Mouse (Mus musculus) thymus, adult 2 months (tissue): Measurements from ENCODE around the gene Itgb2l.

Experiments
- CTCF ChIP-seq: fragments of 200-500 bp; IDR thresholded peaks from 2 replicates; pipeline ENCODE4 v1.5.1; 2012; ENCODE audit warnings: mild to moderate bottlenecking, control low read depth, low read length, moderate library complexity, borderline replicate concordance; ENCODE audit not compliant: control insufficient read depth, poor library complexity, insufficient read depth; ENCODE audit errors: extremely low read depth
- POLR2A ChIP-seq: fragments of 200-500 bp; IDR thresholded peaks from 2 replicates; pipeline ENCODE4 v1.6.1; 2012; ENCODE audit warnings: mild to moderate bottlenecking, low read length, control low read depth, moderate library complexity; ENCODE audit not compliant: control insufficient read depth, poor library complexity, insufficient read depth; ENCODE audit errors: extremely low read depth

GRCm38 (mm10) chr16:96376342-96376741 is 67.1 kb downstream of the Itgb2l start:
- TF ChIP-seq POLR2A = no peak
- no peak for TF ChIP-seq CTCF
